Mouse (Mus musculus) hindbrain, embryonic 11.5 days (tissue): ENCODE measurements around the gene Ifnz. TPM values are rescaled to one million over a fixed set of nuclear protein-coding genes. Genes with fewer than 3 reads are reported as not detected.

Experiments
- ATAC-seq: fragments of 200-750 bp; cut with Nextera tagmentation; 2 replicates; pipeline ENCODE4 v1.8.0; 2017; ENCODE audit warnings: mild to moderate bottlenecking, moderate TSS enrichment, moderate library complexity; ENCODE audit not compliant: low FRiP score
- DNase-seq: peaks from one replicate; pipeline ENCODE4 v3.0.0-alpha.2; 2015; ENCODE audit warnings: low spot score
- H3K27ac ChIP-seq: fragments of 300-500 bp; sonication (generic); 2 replicates; pipeline ENCODE4 v1.5.1; 2014; ENCODE audit warnings: mild to moderate bottlenecking, low read depth, low read length
- H3K27me3 ChIP-seq: fragments of 300-500 bp; sonication (generic); 2 replicates; pipeline ENCODE4 v1.6.1; 2014; ENCODE audit warnings: mild to moderate bottlenecking, low read length, moderate library complexity, mixed read lengths; ENCODE audit not compliant: control insufficient read depth, insufficient read depth
- H3K36me3 ChIP-seq: fragments of 300-500 bp; sonication (generic); 2 replicates; pipeline ENCODE4 v1.6.1; 2014; ENCODE audit warnings: mild to moderate bottlenecking, low read length, moderate library complexity, mixed read lengths; ENCODE audit not compliant: control insufficient read depth, insufficient read depth
- H3K4me1 ChIP-seq: fragments of 300-500 bp; sonication (generic); replicated peaks from 2 replicates; pipeline ENCODE4 v1.6.1; 2014; ENCODE audit warnings: low read length, mixed read lengths; ENCODE audit not compliant: control insufficient read depth, insufficient read depth
- H3K4me2 ChIP-seq: fragments of 300-500 bp; sonication (generic); replicated peaks from 2 replicates; pipeline ENCODE4 v1.6.1; 2014; ENCODE audit warnings: mild to moderate bottlenecking, low read depth, low read length
- H3K4me3 ChIP-seq: fragments of 300-500 bp; sonication (generic); 2 replicates; pipeline ENCODE4 v1.5.1; 2014; ENCODE audit warnings: low read depth, low read length
- H3K9ac ChIP-seq: fragments of 300-500 bp; sonication (generic); 2 replicates; pipeline ENCODE4 v1.6.1; 2014; ENCODE audit warnings: low read depth, low read length
- H3K9me3 ChIP-seq: fragments of 300-500 bp; sonication (generic); 2 replicates; pipeline ENCODE4 v1.6.1; 2016; ENCODE audit warnings: low read length; ENCODE audit not compliant: control insufficient read depth
- WGBS: fragments of 180-500 bp; shearing (Covaris S2); extraction: QIAGEN DNeasy Blood & Tissue Kit; methylation state at CpG from one replicate; pipeline ENCODE4 v1.1.7; 2014; 5-methylcytosine and 5-hydroxymethylcytosine counted together
- polyA plus RNA-seq: library from polyadenylated mRNA; unstranded; fragments of >200 nt; fragmentation: Nextera tagmentation; extraction: Ambion mirVana; gene quantifications from 2 replicates; pipeline ENCODE4 v1.2.1, GENCODE M21; 2014

Gene Ifnz
- polyA plus RNA-seq, 1 experiment from 2014 or later, result not detected

- H3K9ac ChIP-seq, result no peak overlapping the region
- H3K4me1 ChIP-seq, result no peaks in the 10 kb centered on the region
- no peaks in the 10 kb centered on the region for H3K36me3 ChIP-seq
- no peaks in the 10 kb centered on the region for H3K9me3 ChIP-seq
- H3K27me3 ChIP-seq, result no peaks in the 10 kb centered on the region
- no peak overlapping the region for H3K4me2 ChIP-seq
- H3K27ac ChIP-seq, result no peak overlapping the region
- 35% methylated on average over 4 of the region's 4 CpGs for WGBS
- peak; percentile 53 for DNase-seq
- H3K4me3 ChIP-seq, result no peak overlapping the region
- no peak for ATAC-seq
These were observed 48.6 kb downstream of the Ifnz start for GRCm38 (mm10) chr4:88830523-88830922.

Other genes starting within 250 kb of the Ifnz start
- not detected in 2 replicates for gene Ifna15, start 223.9 kb upstream of the Ifnz start, polyA plus RNA-seq
- not detected in 2 replicates for gene Ifna14, start 210.3 kb upstream of the Ifnz start, polyA plus RNA-seq
- not detected in 2 replicates for gene Ifna9, start 189.7 kb upstream of the Ifnz start, polyA plus RNA-seq
- not detected in 2 replicates for gene Ifna12, start 178.8 kb upstream of the Ifnz start, polyA plus RNA-seq
- gene C87499, start 147.7 kb upstream of the Ifnz start, polyA plus RNA-seq, result not detected in 2 replicates
- gene Ifna13, start 137.7 kb upstream of the Ifnz start, polyA plus RNA-seq, result not detected in 2 replicates
- not detected in 2 replicates for gene Ifna16, start 105.2 kb upstream of the Ifnz start, polyA plus RNA-seq
- gene Ifna2, start 98.2 kb upstream of the Ifnz start, polyA plus RNA-seq, result not detected in 2 replicates
- not detected in 2 replicates for gene Ifnab, start 90.8 kb upstream of the Ifnz start, polyA plus RNA-seq
- 0.77 and 1.2 TPM in 2 replicates for gene Gm26566, start 60.3 kb upstream of the Ifnz start, polyA plus RNA-seq
- 136 and 150 TPM in 2 replicates for gene Klhl9, start 59.7 kb upstream of the Ifnz start, polyA plus RNA-seq
- gene Gm13271, start 27.3 kb upstream of the Ifnz start, polyA plus RNA-seq, result not detected in 2 replicates
- 0.20 and 0.32 TPM in 2 replicates for gene Gm13283, start 22.0 kb upstream of the Ifnz start, polyA plus RNA-seq
- not detected in 2 replicates for gene Gm13290, start 8.3 kb upstream of the Ifnz start, polyA plus RNA-seq
- not detected in 2 replicates for gene Gm13289, start 5.2 kb upstream of the Ifnz start, polyA plus RNA-seq
- gene Gm13272, start 2.3 kb upstream of the Ifnz start, polyA plus RNA-seq, result not detected in 2 replicates
- not detected in 2 replicates for gene Gm13276, start 3.6 kb downstream of the Ifnz start, polyA plus RNA-seq
- not detected in 2 replicates for gene Gm13277, start 6.5 kb downstream of the Ifnz start, polyA plus RNA-seq
- not detected in 2 replicates for gene Gm13278, start 9.4 kb downstream of the Ifnz start, polyA plus RNA-seq
- not detected in 2 replicates for gene Gm13275, start 12.4 kb downstream of the Ifnz start, polyA plus RNA-seq
- gene Gm13279, start 15.3 kb downstream of the Ifnz start, polyA plus RNA-seq, result not detected in 2 replicates
- 0.40 and 0.82 TPM in 2 replicates for gene Gm13285, start 17.5 kb downstream of the Ifnz start, polyA plus RNA-seq
- not detected in 2 replicates for gene Gm13287, start 21.1 kb downstream of the Ifnz start, polyA plus RNA-seq
- not detected in 2 replicates for gene Gm13288, start 23.4 kb downstream of the Ifnz start, polyA plus RNA-seq
- gene Ifna7, start 34.1 kb downstream of the Ifnz start, polyA plus RNA-seq, result not detected in 2 replicates
- gene Ifna11, start 37.8 kb downstream of the Ifnz start, polyA plus RNA-seq, result not detected in 2 replicates
- gene Ifna6, start 45.3 kb downstream of the Ifnz start, polyA plus RNA-seq, result not detected in 2 replicates
- gene Ifna5, start 53.4 kb downstream of the Ifnz start, polyA plus RNA-seq, result not detected in 2 replicates
- not detected in 2 replicates for gene Ifna4, start 59.7 kb downstream of the Ifnz start, polyA plus RNA-seq
- not detected in 2 replicates for gene Ifna1, start 68.0 kb downstream of the Ifnz start, polyA plus RNA-seq
- not detected in 2 replicates for gene Ifne, start 98.1 kb downstream of the Ifnz start, polyA plus RNA-seq